Mouse (Mus musculus) heart, embryonic 15.5 days (tissue): ENCODE results near the gene N4bp2l1. TPM values are rescaled to one million over a fixed set of nuclear protein-coding genes. Genes with fewer than 3 reads are reported as not detected.
"Not testable (repeated sequence)": the region's sequence is repeated elsewhere in the genome, so short reads cannot be mapped to it uniquely, and the experiment has no call there.

Experiments used
- ATAC-seq: fragments of 200-750 bp; cut with Nextera tagmentation; replicated peaks from 2 replicates; pipeline ENCODE4 v1.8.0; 2017; ENCODE audit warnings: low read depth, moderate TSS enrichment; ENCODE audit not compliant: insufficient number of reproducible peaks, insufficient read depth, low FRiP score
- H3K27ac ChIP-seq: fragments of 300-500 bp; sonication (generic); 2 replicates; pipeline ENCODE4 v1.5.1; 2015; ENCODE audit warnings: mild to moderate bottlenecking, inconsistent platforms
- H3K27me3 ChIP-seq: fragments of 300-500 bp; sonication (generic); 2 replicates; pipeline ENCODE4 v1.6.1; 2015; ENCODE audit warnings: inconsistent platforms
- H3K36me3 ChIP-seq: fragments of 300-500 bp; sonication (generic); 2 replicates; pipeline ENCODE4 v1.6.1; 2015; ENCODE audit warnings: mild to moderate bottlenecking, inconsistent platforms
- H3K4me1 ChIP-seq: fragments of 300-500 bp; sonication (generic); replicated peaks from 2 replicates; pipeline ENCODE4 v1.6.1; 2015; ENCODE audit warnings: inconsistent platforms
- H3K4me2 ChIP-seq: fragments of 300-500 bp; sonication (generic); 2 replicates; pipeline ENCODE4 v1.6.1; 2015; ENCODE audit warnings: inconsistent platforms, mild to moderate bottlenecking, moderate library complexity
- H3K4me3 ChIP-seq: fragments of 300-500 bp; sonication (generic); 2 replicates; pipeline ENCODE4 v1.5.1; 2015; ENCODE audit warnings: mild to moderate bottlenecking, inconsistent platforms
- H3K9ac ChIP-seq: fragments of 300-500 bp; sonication (generic); 2 replicates; pipeline ENCODE4 v1.6.1; 2015; ENCODE audit warnings: mild to moderate bottlenecking, inconsistent platforms
- H3K9me3 ChIP-seq: fragments of 300-500 bp; sonication (generic); replicated peaks from 2 replicates; pipeline ENCODE4 v1.6.1; 2016; ENCODE audit warnings: inconsistent platforms
- WGBS: fragments of 180-500 bp; shearing (Covaris S2); methylation state at CpG from one replicate; pipeline ENCODE4 v1.1.7; 2015; ENCODE audit warnings: mixed read lengths; 5-methylcytosine and 5-hydroxymethylcytosine counted together
- polyA plus RNA-seq: library from polyadenylated mRNA; unstranded; fragments of >200 nt; fragmentation: Nextera tagmentation; extraction: Ambion mirVana; gene quantifications from 2 replicates; pipeline ENCODE4 v1.2.1, GENCODE M21; 2015

The N4bp2l1 gene
- 3.4 and 5.6 TPM in 2 replicates for polyA plus RNA-seq

GRCm38 (mm10) chr5:150597088-150597487 lies at the start of gene N4bp2l1:
Gene N4bp2l1, minus strand, starts transcription at chr5:150597188.
- Histone ChIP-seq H3K4me3 (no peak within 1 kb of the TSS), H3K9me3 (no peaks in the 10 kb centered on the region), H3K9ac (no peak within 1 kb of the TSS), H3K36me3 (0 out of 2 replicates have a peak, but pooled peaks cover under 1% of the 10 kb centered on the region), H3K27me3 (0 out of 2 replicates have a peak, but pooled peaks cover under 1% of the 10 kb centered on the region), H3K4me2 (no peak within 1 kb of the TSS), H3K27ac (no peak within 1 kb of the TSS), H3K4me1 (peaks cover 15% of the 10 kb centered on the region)
- 91% methylated on average over 7 of the region's 7 CpGs for WGBS
- ATAC-seq = no peak

GRCm38 (mm10) chr5:150644926-150645325 lies 47.9 kb upstream of the N4bp2l1 start:
- Histone ChIP-seq H3K27me3 (no peaks in the 10 kb centered on the region), H3K4me1 (no peaks in the 10 kb centered on the region), H3K4me2 (no peak overlapping the region), H3K4me3 (no peak overlapping the region), H3K27ac (no peak overlapping the region), H3K9me3 (no peaks in the 10 kb centered on the region), H3K9ac (no peak overlapping the region), H3K36me3 (peaks cover 43% of the 10 kb centered on the region)
- no peak for ATAC-seq
- WGBS = 94% methylated on average over 4 of the region's 4 CpGs

- 95% methylated on average over 4 of the region's 4 CpGs for WGBS
- peaks cover 36% of the 10 kb centered on the region for H3K36me3 ChIP-seq
- ATAC-seq, H3K9ac ChIP-seq, H3K27ac ChIP-seq, H3K4me2 ChIP-seq, H3K9me3 ChIP-seq, H3K4me1 ChIP-seq, H3K4me3 ChIP-seq, H3K27me3 ChIP-seq: not testable (repeated sequence)
Observed at GRCm38 (mm10) chr5:150643390-150643789, 46.4 kb upstream of the N4bp2l1 start.

GRCm38 (mm10) chr5:150641440-150641839 lies 44.5 kb upstream of the N4bp2l1 start:
- Histone ChIP-seq H3K4me3 (no peak overlapping the region), H3K27ac (no peak overlapping the region), H3K4me1 (no peaks in the 10 kb centered on the region), H3K9ac (no peak overlapping the region), H3K36me3 (peaks cover 44% of the 10 kb centered on the region), H3K9me3 (no peaks in the 10 kb centered on the region), H3K4me2 (no peak overlapping the region), H3K27me3 (no peaks in the 10 kb centered on the region)
- 78% methylated on average over 3 of the region's 3 CpGs for WGBS
- no peak for ATAC-seq

GRCm38 (mm10) chr5:150629692-150630091 lies 32.7 kb upstream of the N4bp2l1 start:
- no peaks in the 10 kb centered on the region for H3K9me3 ChIP-seq
- WGBS = 76% methylated on average over 2 of the region's 2 CpGs
- ATAC-seq = no peak
- H3K27me3 ChIP-seq = no peaks in the 10 kb centered on the region
- H3K9ac ChIP-seq = no peak overlapping the region
- peaks cover 7% of the 10 kb centered on the region for H3K36me3 ChIP-seq
- H3K4me3 ChIP-seq = no peak overlapping the region
- H3K27ac ChIP-seq = no peak overlapping the region
- H3K4me1 ChIP-seq = 0 out of 2 replicates have a peak, but pooled peaks cover 2% of the 10 kb centered on the region
- no peak overlapping the region for H3K4me2 ChIP-seq

- H3K9me3 ChIP-seq = no peaks in the 10 kb centered on the region
- no peak for ATAC-seq
- H3K9ac ChIP-seq = no peak overlapping the region
- no peak overlapping the region for H3K4me3 ChIP-seq
- H3K36me3 ChIP-seq = peaks cover 3% of the 10 kb centered on the region
- no peaks in the 10 kb centered on the region for H3K27me3 ChIP-seq
- 98% methylated on average over 1 of the region's 1 CpGs for WGBS
- 0 out of 2 replicates have a peak, but pooled peaks cover 2% of the 10 kb centered on the region for H3K4me1 ChIP-seq
- no peak overlapping the region for H3K27ac ChIP-seq
- no peak overlapping the region for H3K4me2 ChIP-seq
Observed at GRCm38 (mm10) chr5:150629272-150629671, 32.3 kb upstream of the N4bp2l1 start.

- 0 out of 2 replicates have a peak, but pooled peaks cover 2% of the 10 kb centered on the region for H3K4me1 ChIP-seq
- 43% methylated on average over 7 of the region's 7 CpGs for WGBS
- H3K9ac ChIP-seq = no peak overlapping the region
- H3K36me3 ChIP-seq = no peaks in the 10 kb centered on the region
- ATAC-seq = peak; percentile 50; the same call in 1 of the 2 replicates
- no peak overlapping the region for H3K27ac ChIP-seq
- H3K4me3 ChIP-seq = no peak overlapping the region
- no peaks in the 10 kb centered on the region for H3K9me3 ChIP-seq
- no peaks in the 10 kb centered on the region for H3K27me3 ChIP-seq
- no peak overlapping the region for H3K4me2 ChIP-seq
Observed at GRCm38 (mm10) chr5:150625528-150625927, 28.5 kb upstream of the N4bp2l1 start.

GRCm38 (mm10) chr5:150622792-150623191 lies 25.8 kb upstream of the N4bp2l1 start:
- no peak for ATAC-seq
- Histone ChIP-seq H3K4me1 (0 out of 2 replicates have a peak, but pooled peaks cover 2% of the 10 kb centered on the region), H3K4me2 (no peak overlapping the region), H3K9ac (no peak overlapping the region), H3K27ac (no peak overlapping the region), H3K9me3 (no peaks in the 10 kb centered on the region), H3K4me3 (no peak overlapping the region), H3K27me3 (no peaks in the 10 kb centered on the region), H3K36me3 (no peaks in the 10 kb centered on the region)
- WGBS = 18% methylated on average over 1 of the region's 1 CpGs

GRCm38 (mm10) chr5:150621592-150621991 lies 24.6 kb upstream of the N4bp2l1 start:
- no peaks in the 10 kb centered on the region for H3K27me3 ChIP-seq
- H3K27ac ChIP-seq = no peak overlapping the region
- no peak overlapping the region for H3K9ac ChIP-seq
- no peaks in the 10 kb centered on the region for H3K9me3 ChIP-seq
- no peak overlapping the region for H3K4me2 ChIP-seq
- ATAC-seq = no peak
- H3K4me3 ChIP-seq = no peak overlapping the region
- H3K4me1 ChIP-seq = 0 out of 2 replicates have a peak, but pooled peaks cover 2% of the 10 kb centered on the region
- no peaks in the 10 kb centered on the region for H3K36me3 ChIP-seq
- WGBS = 82% methylated on average over 3 of the region's 3 CpGs

- WGBS = 81% methylated on average over 7 of the region's 7 CpGs
- Histone ChIP-seq H3K36me3 (no peaks in the 10 kb centered on the region), H3K4me2 (no peak overlapping the region), H3K9ac (no peak overlapping the region), H3K4me1 (no peaks in the 10 kb centered on the region), H3K27me3 (no peaks in the 10 kb centered on the region), H3K4me3 (no peak overlapping the region), H3K27ac (no peak overlapping the region), H3K9me3 (no peaks in the 10 kb centered on the region)
- ATAC-seq = no peak
Observed at GRCm38 (mm10) chr5:150620588-150621135, 23.7 kb upstream of the N4bp2l1 start.

- ATAC-seq = no peak
- H3K27ac ChIP-seq = no peak overlapping the region
- H3K36me3 ChIP-seq = no peaks in the 10 kb centered on the region
- H3K9me3 ChIP-seq = no peaks in the 10 kb centered on the region
- H3K4me2 ChIP-seq = no peak overlapping the region
- H3K9ac ChIP-seq = no peak overlapping the region
- WGBS = 88% methylated on average over 10 of the region's 10 CpGs
- H3K4me3 ChIP-seq = no peak overlapping the region
- H3K27me3 ChIP-seq = no peaks in the 10 kb centered on the region
- H3K4me1 ChIP-seq = no peaks in the 10 kb centered on the region
Observed at GRCm38 (mm10) chr5:150618599-150619355, 21.8 kb upstream of the N4bp2l1 start.
